ENCODE assay signal across 8 mouse cellular contexts in genomic region chr4:48278757-48279497, GRCm38 (mm10). TPM values are rescaled to one million over a fixed set of nuclear protein-coding genes. Genes with fewer than 3 reads are reported as not detected.
DNase-seq lines count a peak whose midpoint lies in the region; ATAC-seq and TF ChIP-seq lines count a peak whose summit lies in the region.

No protein-coding gene starts in this region.

- dilution Hi-C loops in CH12.LX (cut with MboI; ENCODE audit: extremely low pct_ligation_motif_present, extremely low pct_unique_long_range_greater_than_20kb, low sequenced_read_pairs): no loop called here

- no peak for TF ChIP-seq EP300 in heart, adult 2 months (IDR thresholded peaks at IDR 0.05; ENCODE audit: insufficient read depth, low read depth, low read length)
- no peak for TF ChIP-seq EP300 in CH12.LX (IDR thresholded peaks at IDR 0.05; ENCODE audit: low read length)

- in situ Hi-C loops in CH12.LX (cut with MboI; ENCODE audit: low pct_ligation_motif_present, low pct_unique_long_range_greater_than_20kb, low sequenced_read_pairs): no loop called here

- H3K79me2 ChIP-seq in heart, adult 2 months (replicated peaks; ENCODE audit: control insufficient read depth, insufficient read depth, low read length): peaks cover 8% of the 10 kb centered on the region
- H3K79me2 ChIP-seq in CH12.LX (replicated peaks; ENCODE audit: control insufficient read depth, extremely low read depth, insufficient read depth, poor library complexity, severe bottlenecking): peaks cover 40% of the 10 kb centered on the region

- intact Hi-C loops in heart, adult 2 months (cut with DNase I): loop anchor here (5.0 to 10.0 kb wide), 2 partner anchors 193 to 1246 kb away; partner anchors contain the start of genes Mrpl50, Tex10 and Zfp189

- TF ChIP-seq CTCF in heart, adult 2 months (IDR thresholded peaks at IDR 0.05): no peak
- no peak for TF ChIP-seq CTCF in CH12.LX (conservative IDR thresholded peaks at IDR 0.05 in 1 of 2, IDR thresholded peaks at IDR 0.05 in 1 of 2; ENCODE audit: low read depth in 2 of 2, low read length in 2 of 2)

- no peaks in the 10 kb centered on the region for H3K27me3 ChIP-seq in heart, adult 2 months (ENCODE audit: control insufficient read depth, insufficient read depth, low read length)
- no peaks in the 10 kb centered on the region for H3K27me3 ChIP-seq in CH12.LX (replicated peaks)
- H3K27me3 ChIP-seq in hindbrain, embryonic 12.5 days: no peaks in the 10 kb centered on the region
- H3K27me3 ChIP-seq in liver, embryonic 11.5 days (replicated peaks; ENCODE audit: control insufficient read depth, insufficient read depth, low read length): no peaks in the 10 kb centered on the region
- no peaks in the 10 kb centered on the region for H3K27me3 ChIP-seq in neural tube, embryonic 12.5 days (replicated peaks)

- H3K27ac ChIP-seq in heart, adult 2 months: peak overlapping the region; percentile 81
- peak overlapping the region; percentile 56 for H3K27ac ChIP-seq in CH12.LX (ENCODE audit: insufficient read depth, low read depth)
- H3K27ac ChIP-seq in hindbrain, embryonic 12.5 days: peak overlapping the region; percentile 66
- H3K27ac ChIP-seq in liver, embryonic 11.5 days (ENCODE audit: low read depth, low read length): peak overlapping the region; percentile 74; the same call in 1 of the 2 replicates
- no peak overlapping the region for H3K27ac ChIP-seq in neural tube, embryonic 12.5 days

- peak overlapping the region; percentile 93 for H3K4me2 ChIP-seq in CH12.LX (ENCODE audit: insufficient read depth, low read depth, poor library complexity, severe bottlenecking)
- peak overlapping the region; percentile 91 for H3K4me2 ChIP-seq in hindbrain, embryonic 12.5 days (replicated peaks)
- peak overlapping the region; percentile 88 for H3K4me2 ChIP-seq in liver, embryonic 11.5 days
- peak overlapping the region; percentile 90 for H3K4me2 ChIP-seq in neural tube, embryonic 12.5 days (replicated peaks)

- peak overlapping the region; percentile 72 for H3K4me3 ChIP-seq in heart, adult 2 months
- peak overlapping the region; percentile 88 to 100 (median 99) for H3K4me3 ChIP-seq in CH12.LX (replicated peaks in 1 of 3; ENCODE audit: low read depth in 2 of 3, low read length in 2 of 3, poor library complexity in 1 of 3)
- peak overlapping the region; percentile 95 for H3K4me3 ChIP-seq in hindbrain, embryonic 12.5 days
- peak overlapping the region; percentile 96 for H3K4me3 ChIP-seq in liver, embryonic 11.5 days (ENCODE audit: low read depth, low read length)
- H3K4me3 ChIP-seq in neural tube, embryonic 12.5 days: peak overlapping the region; percentile 85

- ATAC-seq in hindbrain, embryonic 12.5 days (ENCODE audit: low FRiP score): no peak; the same call in 1 of the 2 replicates
- ATAC-seq in liver, embryonic 11.5 days (replicated peaks; ENCODE audit: low FRiP score): no peak; the same call in 1 of the 2 replicates
- peak; percentile 67; the same call in 1 of the 2 replicates for ATAC-seq in neural tube, embryonic 12.5 days (ENCODE audit: low FRiP score, low read depth)

- DNase-seq in heart, adult 2 months: no peak
- DNase-seq in heart, adult 18-20 months: no peak
- no peak for DNase-seq in CH12.LX (ENCODE audit: extremely low read depth)
- DNase-seq in embryo, embryonic 10 days (ENCODE audit: low spot score): peak; percentile 49
- peak; percentile 52 for DNase-seq in liver, embryonic 11.5 days (ENCODE audit: low spot score)
- no peak for DNase-seq in cerebellum, adult 9-10 months

- no peak for TF ChIP-seq POLR2A in heart, adult 2 months (IDR thresholded peaks at IDR 0.05; ENCODE audit: insufficient read depth, low read depth, low read length)
- no peak for TF ChIP-seq POLR2A in CH12.LX (IDR thresholded peaks at IDR 0.05; ENCODE audit: low read depth, low read length)

- no peak for TF ChIP-seq RAD21 in CH12.LX (IDR thresholded peaks at IDR 0.05; ENCODE audit: low read depth, low read length)

- peaks cover 3% of the 10 kb centered on the region for H3K4me1 ChIP-seq in heart, adult 2 months (ENCODE audit: control insufficient read depth, insufficient read depth, low read length)
- peaks cover 0 to 35% of the 10 kb centered on the region in 2 experiments; a peak in 2 of 4 replicates for H3K4me1 ChIP-seq in CH12.LX (ENCODE audit: control insufficient read depth in 1 of 2, insufficient read depth in 2 of 2)
- H3K4me1 ChIP-seq in hindbrain, embryonic 12.5 days: peaks cover 10% of the 10 kb centered on the region
- peaks cover 4% of the 10 kb centered on the region; the same call in 1 of the 2 replicates for H3K4me1 ChIP-seq in liver, embryonic 11.5 days (replicated peaks; ENCODE audit: control insufficient read depth, insufficient read depth, low read length)
- peaks cover 12% of the 10 kb centered on the region for H3K4me1 ChIP-seq in neural tube, embryonic 12.5 days

- H3K9me3 ChIP-seq in CH12.LX (replicated peaks; ENCODE audit: low read length): no peaks in the 10 kb centered on the region
- H3K9me3 ChIP-seq in hindbrain, embryonic 12.5 days (replicated peaks): no peaks in the 10 kb centered on the region
- no peaks in the 10 kb centered on the region for H3K9me3 ChIP-seq in liver, embryonic 11.5 days (ENCODE audit: control insufficient read depth, low read length)
- H3K9me3 ChIP-seq in neural tube, embryonic 12.5 days: no peaks in the 10 kb centered on the region

- H3K9ac ChIP-seq in heart, adult 2 months (ENCODE audit: low read depth, low read length): peak overlapping the region; percentile 82
- H3K9ac ChIP-seq in CH12.LX (ENCODE audit: insufficient read depth, low read depth): peak overlapping the region; percentile 94
- peak overlapping the region; percentile 76 for H3K9ac ChIP-seq in hindbrain, embryonic 12.5 days
- peak overlapping the region; percentile 93 for H3K9ac ChIP-seq in liver, embryonic 11.5 days (ENCODE audit: low read depth, low read length)
- peak overlapping the region; percentile 76 for H3K9ac ChIP-seq in neural tube, embryonic 12.5 days

- H3K36me3 ChIP-seq in heart, adult 2 months (ENCODE audit: control insufficient read depth, insufficient read depth, low read length): peaks cover 5% of the 10 kb centered on the region
- H3K36me3 ChIP-seq in CH12.LX (replicated peaks in 1 of 2; ENCODE audit: control insufficient read depth in 1 of 2, insufficient read depth in 1 of 2, low read length in 1 of 2): peaks cover 3 to 8% of the 10 kb centered on the region in 2 experiments
- H3K36me3 ChIP-seq in hindbrain, embryonic 12.5 days: no peaks in the 10 kb centered on the region
- no peaks in the 10 kb centered on the region for H3K36me3 ChIP-seq in liver, embryonic 11.5 days (ENCODE audit: control insufficient read depth, insufficient read depth, low read length)
- no peaks in the 10 kb centered on the region for H3K36me3 ChIP-seq in neural tube, embryonic 12.5 days

- under 1% methylated on average over 34 of the region's 34 CpGs for WGBS in heart, adult 2 months
- WGBS in hindbrain, embryonic 12.5 days: under 1% methylated on average over 34 of the region's 34 CpGs
- 0% methylated on average over 34 of the region's 34 CpGs for WGBS in liver, embryonic 11.5 days
- 0% methylated on average over 34 of the region's 34 CpGs for WGBS in neural tube, embryonic 12.5 days

TF ChIP-seq in CH12.LX, 34 proteins besides CTCF, POLR2A, EP300 and RAD21:
- TF ChIP-seq MAFK (IDR thresholded peaks at IDR 0.05; ENCODE audit: insufficient replicate concordance, low read length): no peak
- peak; percentile 82 for TF ChIP-seq ELF1 (IDR thresholded peaks at IDR 0.05; ENCODE audit: low read depth, low read length)
- no peak for TF ChIP-seq RCOR1 (conservative IDR thresholded peaks at IDR 0.05; ENCODE audit: low read depth, low read length)
- TF ChIP-seq SIN3A (IDR thresholded peaks at IDR 0.05; ENCODE audit: low read length): peak; percentile 67; the same call in 1 of the 2 replicates
- TF ChIP-seq JUN (IDR thresholded peaks at IDR 0.05; ENCODE audit: insufficient read depth, low read depth, low read length): no peak

RNA-seq across cellular contexts. Expression of gene Erp44, which starts 0.4 kb away (rescaled TPM):
- 10 to 100 TPM; 30.1 to 30.8 TPM for total RNA-seq in heart, adult 2 months (2021)
- polyA plus RNA-seq in heart, adult 2 months (2012; rRNA removed): 10.7 and 15.8 TPM in 2 replicates
- 10 to 100 TPM; 28.8 to 30.7 TPM for total RNA-seq in heart, adult 18-20 months (2021)
- total RNA-seq in CH12.LX (2012; rRNA removed): 59.2 and 60.4 TPM in 2 replicates
- total RNA-seq in CH12.LX (2014; rRNA removed): 201 and 203 TPM in 2 replicates
- polyA plus RNA-seq in CH12.LX (2012; ENCODE audit: insufficient read length, low read depth): 85.3 and 99.7 TPM in 2 replicates
- 76.4 and 83.0 TPM in 2 replicates for polyA plus RNA-seq in hindbrain, embryonic 12.5 days (2016; fragmentation: Nextera tagmentation; extraction: Ambion mirVana)
- polyA plus RNA-seq in liver, embryonic 11.5 days (2014; fragmentation: Nextera tagmentation; extraction: Ambion mirVana): 73.4 and 78.5 TPM in 2 replicates
- polyA plus RNA-seq in neural tube, embryonic 12.5 days (2016; fragmentation: Nextera tagmentation; extraction: Ambion mirVana): 70.2 and 71.3 TPM in 2 replicates

RNA-seq across cellular contexts. Expression of gene Invs, which starts 0.6 kb away (rescaled TPM):
- total RNA-seq in heart, adult 2 months (2021): 1 to 10 TPM; 2.6 to 2.9 TPM
- polyA plus RNA-seq in heart, adult 2 months (2012; rRNA removed): 1.4 and 2.4 TPM in 2 replicates
- 1 to 10 TPM; 2.2 to 3.3 TPM for total RNA-seq in heart, adult 18-20 months (2021)
- total RNA-seq in CH12.LX (2012; rRNA removed) (6.4 and 6.9 TPM in 2 replicates), CH12.LX (2014; rRNA removed) (4.2 and 5.7 TPM in 2 replicates)
- polyA plus RNA-seq in CH12.LX (2012; ENCODE audit: insufficient read length, low read depth): 4.8 and 5.1 TPM in 2 replicates
- polyA plus RNA-seq in hindbrain, embryonic 12.5 days (2016; fragmentation: Nextera tagmentation; extraction: Ambion mirVana): 10.4 and 11.2 TPM in 2 replicates
- 4.9 and 5.4 TPM in 2 replicates for polyA plus RNA-seq in liver, embryonic 11.5 days (2014; fragmentation: Nextera tagmentation; extraction: Ambion mirVana)
- 8.5 and 10.3 TPM in 2 replicates for polyA plus RNA-seq in neural tube, embryonic 12.5 days (2016; fragmentation: Nextera tagmentation; extraction: Ambion mirVana)

Comparison
In these comparisons a context has a peak if more than half of its experiments do, and no peak if none do; other contexts are left out.
1. DNase-seq: peak in embryo, embryonic 10 days (single experiment) and liver, embryonic 11.5 days (single experiment); none in heart, adult 2 months (0 of 2), heart, adult 18-20 months (0 of 2), CH12.LX (single experiment) and cerebellum, adult 9-10 months (single experiment).
2. Peak in every context shown above with its lines, with median percentiles within 50 percentile points of each other: H3K4me3 ChIP-seq, H3K9ac ChIP-seq and H3K4me2 ChIP-seq.